Mouse (Mus musculus): ENCODE results near the gene Gm9918. TPM values are rescaled to one million over a fixed set of nuclear protein-coding genes. Genes with fewer than 3 reads are reported as not detected.

Gene Gm9918
- total and polyA plus RNA-seq, 2 experiments: 0.05 TPM; not detected in 1

GRCm38 (mm10) chr15:102230408-102231321 lies 39.7 kb upstream of the Gm9918 start:
- Histone ChIP-seq H3K4me3 (ENCODE audit: insufficient read depth, low read depth, low read length) (no peak overlapping the region), H3K79me2 (ENCODE audit: control insufficient read depth, insufficient read depth, low read length) (no peaks in the 10 kb centered on the region), H3K4me1 (ENCODE audit: control insufficient read depth, insufficient read depth, low read length) (no peaks in the 10 kb centered on the region), H3K27ac (replicated peaks; ENCODE audit: insufficient read depth, low read depth, low read length) (no peak overlapping the region), H3K27me3 (ENCODE audit: control insufficient read depth, insufficient read depth, low read length) (no peaks in the 10 kb centered on the region), H3K36me3 (ENCODE audit: control insufficient read depth, insufficient read depth, low read length) (no peaks in the 10 kb centered on the region), H3K9ac (ENCODE audit: low read depth, low read length) (no peak overlapping the region)
- DNase-seq (ENCODE audit: extremely low read depth, low read depth, low spot score): no peak
- WGBS: 84% methylated on average over 17 of the region's 17 CpGs
- TF ChIP-seq CTCF (IDR thresholded peaks at IDR 0.05; ENCODE audit: low read depth, low read length) (no peak), POLR2A (IDR thresholded peaks at IDR 0.05; ENCODE audit: extremely low read depth, insufficient read depth, low read length) (no peak)

- Histone ChIP-seq H3K27me3 (ENCODE audit: control insufficient read depth, insufficient read depth, low read length) (no peaks in the 10 kb centered on the region), H3K4me3 (ENCODE audit: insufficient read depth, low read depth, low read length) (no peak within 1 kb of the TSS), H3K79me2 (ENCODE audit: control insufficient read depth, insufficient read depth, low read length) (no peaks in the 10 kb centered on the region), H3K4me1 (ENCODE audit: control insufficient read depth, insufficient read depth, low read length) (no peaks in the 10 kb centered on the region), H3K27ac (replicated peaks; ENCODE audit: insufficient read depth, low read depth, low read length) (no peak within 1 kb of the TSS), H3K9ac (ENCODE audit: low read depth, low read length) (no peak within 1 kb of the TSS), H3K36me3 (ENCODE audit: control insufficient read depth, insufficient read depth, low read length) (no peaks in the 10 kb centered on the region)
- no peak for DNase-seq (ENCODE audit: extremely low read depth, low read depth, low spot score)
- WGBS: 67% methylated on average over 6 of the region's 6 CpGs
- TF ChIP-seq CTCF (IDR thresholded peaks at IDR 0.05; ENCODE audit: low read depth, low read length) (no peak), POLR2A (IDR thresholded peaks at IDR 0.05; ENCODE audit: extremely low read depth, insufficient read depth, low read length) (no peak)
Observed at GRCm38 (mm10) chr15:102231748-102232147, 38.6 kb upstream of the Gm9918 start, which contains the start of gene Itgb7. TSS of gene Itgb7 (minus strand) at chr15:102231944.

GRCm38 (mm10) chr15:102232764-102233163 lies 37.6 kb upstream of the Gm9918 start:
- H3K27me3 ChIP-seq (ENCODE audit: control insufficient read depth, insufficient read depth, low read length): no peaks in the 10 kb centered on the region
- TF ChIP-seq POLR2A (IDR thresholded peaks at IDR 0.05; ENCODE audit: extremely low read depth, insufficient read depth, low read length) (no peak), CTCF (IDR thresholded peaks at IDR 0.05; ENCODE audit: low read depth, low read length) (no peak)
- no peaks in the 10 kb centered on the region for H3K36me3 ChIP-seq (ENCODE audit: control insufficient read depth, insufficient read depth, low read length)
- H3K4me1 ChIP-seq (ENCODE audit: control insufficient read depth, insufficient read depth, low read length): no peaks in the 10 kb centered on the region
- no peak overlapping the region for H3K9ac ChIP-seq (ENCODE audit: low read depth, low read length)
- H3K4me3 ChIP-seq (ENCODE audit: insufficient read depth, low read depth, low read length): no peak overlapping the region
- no peaks in the 10 kb centered on the region for H3K79me2 ChIP-seq (ENCODE audit: control insufficient read depth, insufficient read depth, low read length)
- 92% methylated on average over 7 of the region's 7 CpGs for WGBS
- no peak for DNase-seq (ENCODE audit: extremely low read depth, low read depth, low spot score)
- H3K27ac ChIP-seq (replicated peaks; ENCODE audit: insufficient read depth, low read depth, low read length): no peak overlapping the region

GRCm38 (mm10) chr15:102233896-102234295 lies 36.5 kb upstream of the Gm9918 start:
- H3K27me3 ChIP-seq (ENCODE audit: control insufficient read depth, insufficient read depth, low read length): no peaks in the 10 kb centered on the region
- WGBS: 46% methylated on average over 2 of the region's 2 CpGs
- no peaks in the 10 kb centered on the region for H3K79me2 ChIP-seq (ENCODE audit: control insufficient read depth, insufficient read depth, low read length)
- no peaks in the 10 kb centered on the region for H3K4me1 ChIP-seq (ENCODE audit: control insufficient read depth, insufficient read depth, low read length)
- peak overlapping the region; percentile 29 for H3K27ac ChIP-seq (replicated peaks; ENCODE audit: insufficient read depth, low read depth, low read length)
- no peak overlapping the region for H3K4me3 ChIP-seq (ENCODE audit: insufficient read depth, low read depth, low read length)
- TF ChIP-seq CTCF (IDR thresholded peaks at IDR 0.05; ENCODE audit: low read depth, low read length) (no peak), POLR2A (IDR thresholded peaks at IDR 0.05; ENCODE audit: extremely low read depth, insufficient read depth, low read length) (no peak)
- no peaks in the 10 kb centered on the region; the same call in 1 of the 2 replicates for H3K36me3 ChIP-seq (ENCODE audit: control insufficient read depth, insufficient read depth, low read length)
- no peak overlapping the region for H3K9ac ChIP-seq (ENCODE audit: low read depth, low read length)
- no peak for DNase-seq (ENCODE audit: extremely low read depth, low read depth, low spot score)

- no peaks in the 10 kb centered on the region for H3K4me1 ChIP-seq (ENCODE audit: control insufficient read depth, insufficient read depth, low read length)
- H3K79me2 ChIP-seq (ENCODE audit: control insufficient read depth, insufficient read depth, low read length): no peaks in the 10 kb centered on the region
- no peaks in the 10 kb centered on the region for H3K27me3 ChIP-seq (ENCODE audit: control insufficient read depth, insufficient read depth, low read length)
- H3K4me3 ChIP-seq (ENCODE audit: insufficient read depth, low read depth, low read length): no peak overlapping the region; the same call in 1 of the 2 replicates
- H3K36me3 ChIP-seq (ENCODE audit: control insufficient read depth, insufficient read depth, low read length): no peaks in the 10 kb centered on the region; the same call in 1 of the 2 replicates
- 45% methylated on average over 21 of the region's 21 CpGs for WGBS
- no peak for DNase-seq (ENCODE audit: extremely low read depth, low read depth, low spot score)
- H3K9ac ChIP-seq (ENCODE audit: low read depth, low read length): peak overlapping the region; percentile 15; the same call in 1 of the 2 replicates
- no peak overlapping the region for H3K27ac ChIP-seq (replicated peaks; ENCODE audit: insufficient read depth, low read depth, low read length)
- no peak for TF ChIP-seq CTCF (IDR thresholded peaks at IDR 0.05; ENCODE audit: low read depth, low read length)
- no peak for TF ChIP-seq POLR2A (IDR thresholded peaks at IDR 0.05; ENCODE audit: extremely low read depth, insufficient read depth, low read length)
Observed at GRCm38 (mm10) chr15:102235371-102236027, 34.9 kb upstream of the Gm9918 start.
